Mouse (Mus musculus) common myeloid progenitor, adult 5-6 weeks (primary cell): ENCODE results near the gene Atn1. TPM values are rescaled to one million over a fixed set of nuclear protein-coding genes. Genes with fewer than 3 reads are reported as not detected.

ENCODE experiments used
- ATAC-seq: replicated peaks from 2 replicates; pipeline ENCODE4 v1.8.0; 2016; ENCODE audit warnings: low read depth, mild to moderate bottlenecking, moderate TSS enrichment, inconsistent platforms; ENCODE audit not compliant: poor library complexity, severe bottlenecking
- total RNA-seq: library from RNA; stranded (forward); fragments of 200-1000, 187-1606 nt; gene quantifications from 2 replicates; pipeline ENCODE4 v1.2.3, GENCODE M21; 2017

Gene Atn1
- total RNA-seq, 1 experiment from 2014 or later: 4.6 TPM

DNA sequence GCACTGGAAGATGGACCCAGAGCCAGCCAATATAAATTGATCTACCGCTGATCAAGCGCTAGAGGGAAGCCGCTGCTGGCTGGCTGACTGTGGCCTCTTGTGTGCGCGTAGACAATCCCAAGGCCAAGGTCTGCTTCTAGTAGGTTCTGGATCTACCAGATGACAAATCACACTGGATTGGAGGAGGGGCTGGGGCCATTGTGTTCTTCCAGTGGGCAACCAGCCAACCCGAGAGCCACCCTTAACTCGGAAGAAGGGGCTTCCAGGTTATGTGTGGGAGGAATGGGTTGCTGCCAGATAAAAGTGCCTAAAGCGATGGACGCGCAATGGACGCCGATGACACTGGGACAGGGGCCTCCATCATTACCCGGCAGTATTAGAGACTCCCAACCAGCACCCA is 38.4 kb downstream of the Atn1 start:
- no peak for ATAC-seq

DNA sequence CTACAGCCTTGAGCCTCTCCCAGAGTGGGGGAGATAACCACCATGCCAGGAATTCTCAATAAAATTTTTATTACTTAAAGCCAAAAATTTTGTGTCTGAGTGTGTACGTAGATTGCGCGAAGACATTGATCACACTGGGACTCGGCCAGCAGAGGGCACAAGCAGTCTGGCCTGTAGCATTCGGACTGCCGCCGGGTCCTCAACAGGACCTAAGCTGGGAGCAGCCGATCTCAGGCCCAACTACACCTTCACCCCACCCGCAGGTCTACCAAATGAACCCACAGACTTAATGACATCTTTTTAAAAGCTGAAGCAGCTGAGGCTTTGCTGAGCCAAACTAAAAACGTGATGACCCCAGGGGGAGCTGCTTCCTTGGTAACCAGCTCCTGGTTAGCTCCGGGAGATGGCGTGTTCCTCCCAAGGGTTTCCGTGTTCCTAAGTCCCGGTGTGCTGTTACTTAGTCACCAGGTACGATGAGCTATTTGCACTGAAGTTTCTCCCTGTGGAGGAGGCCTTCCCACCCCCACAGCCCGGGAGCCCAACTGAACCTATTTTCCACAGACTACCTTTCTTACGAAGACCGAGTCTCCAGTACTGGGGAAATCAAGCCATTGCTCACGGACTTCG is 39.3 kb downstream of the Atn1 start:
- ATAC-seq: peak; percentile 37

DNA sequence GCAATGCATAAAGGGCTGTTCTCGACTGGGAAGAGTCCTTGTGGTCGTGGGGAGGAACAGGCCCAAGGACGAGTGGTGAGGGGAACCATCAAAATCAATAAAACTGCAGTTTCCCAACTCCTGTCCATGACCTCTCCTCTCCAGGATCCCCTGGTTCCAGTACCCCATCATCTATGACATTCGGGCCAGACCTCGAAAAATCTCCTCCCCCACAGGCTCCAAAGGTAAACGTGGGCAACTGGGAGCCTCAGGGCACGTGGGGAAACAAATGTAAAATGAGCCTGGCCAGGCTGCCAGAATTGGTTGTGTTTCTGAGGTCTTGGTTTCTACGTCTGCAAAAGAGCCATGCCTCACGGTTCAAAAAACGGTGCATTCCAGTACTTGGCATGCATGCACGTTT is 43.4 kb downstream of the Atn1 start:
- ATAC-seq: no peak

DNA sequence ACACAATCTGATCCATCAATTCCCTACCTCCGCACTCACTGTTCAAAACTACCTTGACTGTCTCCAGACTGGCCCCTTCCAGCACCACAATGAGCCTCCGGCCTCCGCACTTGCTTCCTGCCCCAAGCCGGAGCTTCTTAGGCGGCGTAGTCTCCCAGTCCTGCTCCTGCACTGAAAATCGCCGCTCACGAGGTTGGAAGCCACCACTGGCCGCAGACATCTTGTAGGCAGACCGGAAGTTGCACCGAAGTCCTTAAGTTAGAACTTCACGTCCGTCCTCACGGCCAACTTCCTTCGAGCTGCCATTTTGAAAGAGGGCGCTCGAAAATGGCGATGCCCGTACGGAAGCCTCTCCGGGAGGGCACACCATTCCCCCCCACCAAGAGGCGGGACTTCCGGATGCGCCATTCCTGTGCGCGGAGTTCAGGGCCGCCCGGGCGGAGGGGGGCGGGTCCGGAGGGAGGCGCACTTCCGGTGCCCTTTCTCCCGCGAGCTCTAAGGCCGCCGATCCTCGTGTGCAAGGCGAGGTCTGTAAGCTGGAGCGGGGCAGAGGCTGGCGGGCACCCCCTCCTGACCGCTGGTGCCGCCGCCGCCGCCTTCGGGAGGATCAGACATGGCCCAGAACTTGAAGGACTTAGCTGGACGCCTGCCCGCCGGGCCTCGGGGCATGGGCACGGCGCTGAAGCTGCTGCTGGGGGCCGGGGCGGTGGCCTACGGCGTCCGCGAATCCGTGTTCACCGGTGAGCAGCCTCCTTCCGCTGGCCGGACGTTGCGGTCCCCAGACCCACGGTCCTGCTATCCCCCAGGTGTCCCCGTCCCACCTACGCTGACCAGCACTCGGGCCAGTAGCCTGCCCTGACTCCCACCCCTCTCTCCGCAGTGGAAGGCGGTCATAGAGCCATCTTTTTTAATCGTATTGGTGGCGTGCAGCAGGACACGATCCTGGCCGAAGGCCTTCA is 44.2 kb downstream of the Atn1 start, which contains the start of the genes Emg1 and Phb2:
Gene Emg1 (minus strand): TSS at position 355 of the 959 bp plus-strand sequence.
Gene Phb2 (plus strand): TSS at position 513 of the 959 bp plus-strand sequence.
- peak; percentile 92 for ATAC-seq

DNA sequence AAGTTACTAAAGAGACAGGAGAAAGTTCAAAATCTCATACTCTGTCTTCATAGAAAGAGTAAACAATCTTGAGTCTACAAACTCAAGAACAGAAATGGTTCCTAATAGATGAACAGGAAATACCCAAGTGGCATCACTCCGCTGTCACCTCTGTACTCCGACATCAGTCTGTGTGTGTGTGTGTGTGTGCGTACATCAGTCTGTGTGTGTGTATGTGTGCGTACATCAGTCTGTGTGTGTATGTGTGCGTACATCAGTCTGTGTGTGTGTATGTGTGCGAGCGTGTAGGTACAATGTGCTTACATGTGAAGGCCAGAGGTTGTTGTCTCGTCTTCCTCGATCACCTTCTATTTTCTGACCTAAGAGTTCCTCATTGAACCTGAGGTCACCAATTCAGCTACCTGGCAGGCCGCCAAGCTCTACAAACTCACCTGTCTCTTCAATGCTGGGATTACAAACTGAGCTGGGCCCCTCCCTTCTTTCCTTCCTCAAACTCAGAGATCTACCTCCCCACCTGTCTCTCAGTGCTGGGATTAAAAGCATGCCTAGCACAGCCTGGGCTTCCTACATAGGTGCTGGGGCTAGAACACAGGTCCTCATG is 47.9 kb downstream of the Atn1 start:
- no peak for ATAC-seq

DNA sequence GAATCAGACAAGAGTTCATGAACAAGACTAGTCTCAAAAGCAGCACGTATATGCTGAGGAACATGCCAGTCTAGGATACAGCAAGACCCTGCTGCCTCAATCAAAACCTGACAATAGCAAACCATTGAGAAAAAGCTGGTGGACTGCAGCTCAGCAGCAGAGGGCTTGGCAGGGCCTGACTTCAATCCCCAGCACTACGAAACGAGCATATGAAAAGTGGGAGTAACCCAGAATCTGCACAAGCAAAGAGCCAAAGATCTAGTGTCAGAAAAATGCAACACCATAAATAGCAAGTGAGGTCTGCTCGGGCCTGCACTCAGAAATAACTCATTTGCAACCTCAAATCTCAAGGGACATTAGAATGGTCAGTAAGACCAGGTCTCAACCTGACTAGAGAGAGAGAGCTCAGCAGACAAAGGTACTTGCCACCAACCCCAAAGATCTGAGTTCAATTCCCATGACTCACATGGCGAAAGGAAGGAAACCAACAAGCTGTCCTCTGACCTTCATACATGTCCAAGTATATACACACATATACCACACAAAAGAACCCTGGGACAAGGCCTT is 50.2 kb downstream of the Atn1 start:
- no peak for ATAC-seq

DNA sequence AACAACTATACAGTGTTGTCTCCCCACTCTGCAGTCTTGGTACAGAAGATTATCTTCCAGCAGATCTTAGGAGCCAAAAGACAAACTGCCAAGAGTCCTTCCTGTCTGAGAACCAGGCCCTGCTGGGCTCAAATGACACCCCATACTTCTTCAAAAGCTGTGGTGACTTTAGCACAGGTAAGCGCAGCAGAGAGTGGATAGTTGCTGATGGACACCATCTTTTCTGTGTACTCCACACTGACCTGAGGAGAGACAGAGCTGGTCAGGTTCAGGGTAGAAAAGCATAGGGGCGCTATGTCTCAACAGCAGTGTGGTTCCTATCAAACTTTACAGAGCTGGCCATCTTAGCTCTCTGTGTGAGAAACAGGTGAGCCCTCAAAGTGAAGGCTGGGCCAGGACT is 51.9 kb downstream of the Atn1 start:
- no peak for ATAC-seq

DNA sequence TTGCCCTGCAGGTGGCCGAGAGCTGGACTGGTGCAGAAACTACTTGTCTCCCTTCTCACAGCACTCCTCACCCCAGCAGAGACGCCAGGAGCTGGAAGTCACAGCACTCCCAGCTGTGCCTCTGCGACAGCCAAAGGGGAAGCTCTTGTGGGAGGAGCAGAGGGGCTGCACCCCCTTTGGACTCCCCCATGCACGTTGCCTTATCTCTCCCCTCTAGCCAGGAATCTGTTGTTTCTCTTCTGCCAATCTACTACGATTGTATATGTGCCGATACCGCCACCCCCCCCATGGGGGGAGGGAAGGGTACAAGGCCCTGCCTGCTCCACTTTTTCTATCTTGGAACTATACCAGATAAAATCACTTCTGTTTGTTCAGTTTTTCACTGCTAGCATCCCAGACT is 52.5 kb downstream of the Atn1 start:
- no peak for ATAC-seq

DNA sequence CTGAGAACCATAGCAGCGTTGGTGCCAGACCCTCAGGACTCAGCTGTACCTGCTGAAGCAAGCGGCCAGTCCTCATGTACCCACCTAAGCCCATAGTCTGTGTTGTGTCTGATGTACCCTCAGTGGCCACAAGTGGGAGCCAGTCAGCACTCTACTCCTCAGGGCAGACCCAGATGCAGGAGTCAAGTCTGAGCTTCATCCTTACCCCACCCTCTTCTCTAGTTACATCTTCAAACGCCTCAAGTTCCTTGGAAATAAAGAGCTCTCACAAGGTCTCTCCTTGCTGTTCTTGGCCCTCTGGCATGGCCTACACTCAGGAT is 53.6 kb downstream of the Atn1 start:
- ATAC-seq: peak; percentile 90

DNA sequence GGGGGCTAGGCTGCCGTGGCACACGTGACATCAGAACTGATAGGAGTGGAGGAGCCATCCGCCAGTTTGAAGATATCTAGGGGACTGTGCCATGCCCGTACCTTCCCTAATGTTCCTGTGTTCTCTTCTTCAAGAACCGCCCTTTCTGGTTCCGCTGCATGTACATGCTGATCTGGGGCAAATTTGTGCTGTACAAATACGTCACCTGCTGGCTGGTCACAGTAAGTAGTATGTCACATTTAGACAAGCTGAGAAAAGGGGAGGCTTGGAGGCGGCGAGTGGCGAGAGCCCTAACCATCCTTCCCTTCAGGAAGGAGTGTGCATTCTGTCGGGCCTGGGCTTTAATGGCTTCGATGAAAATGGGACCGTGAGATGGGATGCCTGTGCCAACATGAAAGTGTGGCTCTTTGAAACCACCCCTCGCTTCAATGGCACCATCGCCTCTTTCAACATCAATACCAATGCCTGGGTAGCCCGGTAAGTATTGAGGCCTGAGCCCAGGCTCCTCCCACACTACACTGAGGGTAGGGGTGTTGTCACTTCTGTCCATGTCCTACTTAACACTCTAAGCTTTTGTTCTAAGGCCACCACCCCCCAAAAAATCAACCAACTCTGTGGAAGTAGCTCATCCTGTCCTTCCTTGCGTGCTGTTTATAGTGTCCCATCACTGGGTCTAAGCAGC is 54.1 kb downstream of the Atn1 start:
- ATAC-seq: no peak

DNA sequence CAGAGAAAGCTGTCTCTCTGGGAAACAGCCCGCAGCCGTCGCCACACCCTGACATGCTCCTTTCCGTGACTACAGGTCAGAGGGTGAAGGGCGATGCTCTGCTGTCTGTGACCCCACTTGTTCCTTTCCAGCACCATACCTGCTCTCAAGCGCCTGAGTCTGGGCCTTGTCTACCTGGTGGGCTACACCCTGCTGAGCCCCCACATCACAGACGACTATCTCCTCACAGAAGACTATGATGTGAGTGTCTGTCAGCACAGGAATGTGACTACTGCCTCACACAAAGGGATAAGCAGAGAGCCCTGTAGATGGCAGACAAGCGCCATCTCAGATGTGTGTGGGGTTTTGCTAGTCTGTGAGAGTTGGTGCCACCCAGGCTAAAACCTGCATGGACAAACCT is 55.0 kb downstream of the Atn1 start:
- ATAC-seq: no peak

DNA sequence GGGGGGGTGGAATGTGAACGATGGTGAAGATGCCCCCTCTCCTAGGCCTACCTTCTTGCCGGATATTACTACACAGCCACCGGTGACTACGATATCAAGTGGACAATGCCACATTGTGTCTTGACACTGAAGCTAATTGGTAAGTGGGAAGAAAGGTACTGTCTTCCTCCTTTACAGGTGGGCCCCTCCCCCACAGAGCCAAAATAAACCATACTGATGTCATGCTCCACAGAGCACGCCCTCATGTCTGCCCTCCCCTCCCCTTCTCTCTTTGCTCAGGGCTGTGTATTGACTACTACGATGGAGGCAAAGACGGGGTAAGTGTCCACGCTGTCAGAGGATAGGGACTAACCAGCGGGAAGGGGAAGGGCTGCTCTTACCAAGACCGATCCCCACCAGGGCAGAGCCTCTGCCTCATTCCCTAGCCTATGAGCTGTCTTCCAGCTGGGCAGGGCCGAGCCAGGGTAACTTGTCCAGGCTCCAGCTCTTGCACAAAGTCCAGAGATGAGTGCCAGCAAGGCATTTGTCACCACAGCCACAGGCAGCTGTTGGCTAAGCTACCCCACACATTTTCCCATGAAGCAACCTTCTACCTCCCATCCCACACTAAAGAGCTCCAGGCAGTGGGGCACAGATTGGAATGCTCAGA is 56.2 kb downstream of the Atn1 start:
- ATAC-seq: no peak

DNA sequence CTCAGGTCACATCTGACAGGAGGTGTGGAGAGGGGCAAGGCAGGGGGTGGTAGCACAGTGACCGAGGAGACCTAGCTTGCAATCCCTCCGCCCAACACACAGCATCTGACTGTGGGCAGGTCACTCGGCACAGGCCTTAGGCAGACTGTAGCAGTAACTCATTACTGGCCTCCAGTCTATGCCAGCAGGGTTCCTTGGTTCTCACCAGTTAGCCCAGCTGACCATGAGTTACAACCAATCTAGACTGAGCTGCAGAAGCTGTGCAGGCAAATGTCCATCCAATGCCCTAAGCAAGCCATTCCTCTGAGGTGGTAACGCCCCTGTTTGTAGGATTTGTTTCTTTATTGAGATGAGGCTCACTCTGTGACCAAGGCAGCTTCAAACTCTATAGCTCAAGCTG is 57.0 kb downstream of the Atn1 start:
- ATAC-seq: no peak

DNA sequence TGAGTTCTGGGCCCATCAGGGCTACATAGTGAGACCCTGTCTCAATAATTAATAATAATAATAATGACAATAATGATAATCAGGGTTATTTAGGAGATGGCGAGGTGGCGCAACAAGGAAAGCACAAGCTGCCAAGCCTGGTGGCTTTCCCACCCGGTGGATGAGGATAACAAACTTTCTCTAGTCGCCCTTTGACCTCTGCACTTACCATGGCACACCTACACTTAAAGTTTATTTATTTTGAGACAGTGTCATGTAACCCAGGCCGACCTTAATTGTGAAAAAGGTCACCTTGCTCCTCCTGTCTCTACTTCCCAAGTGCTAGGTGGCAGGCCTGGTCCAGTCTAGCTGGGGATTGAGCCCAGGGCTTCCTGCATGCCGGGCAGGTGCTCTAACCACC is 57.6 kb downstream of the Atn1 start:
- no peak for ATAC-seq

DNA sequence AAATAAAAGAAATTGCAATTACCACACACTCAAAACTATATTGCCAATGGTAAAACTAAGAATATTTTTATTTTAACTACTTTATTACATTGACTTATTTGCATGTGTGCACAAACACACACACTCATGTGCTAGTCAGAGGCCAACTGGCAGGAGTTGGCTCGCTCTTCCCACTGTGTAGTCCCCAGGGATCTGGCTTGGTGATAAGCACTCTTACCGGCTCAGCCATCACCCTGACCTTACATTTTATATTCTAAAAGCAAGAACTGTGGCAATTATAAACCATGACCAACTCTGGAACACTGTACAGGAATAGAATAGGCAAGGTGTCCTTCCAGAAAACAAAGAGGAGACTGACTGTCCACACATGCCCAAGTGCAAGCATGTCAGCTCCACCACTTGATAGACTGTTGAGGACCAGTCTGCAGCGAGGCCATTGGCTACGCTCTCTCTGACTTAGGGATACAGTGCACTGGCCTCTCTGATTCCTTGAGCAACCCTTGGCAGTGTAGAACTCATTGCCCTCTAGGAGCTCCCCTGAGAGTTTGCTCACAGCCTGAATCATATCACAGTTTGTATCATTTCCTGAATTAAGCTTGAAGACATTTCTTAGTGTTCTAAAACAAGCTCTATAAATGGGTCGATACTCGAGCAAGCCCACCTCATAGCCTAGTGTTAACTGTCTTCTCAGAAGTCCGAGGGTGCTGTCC is 59.7 kb downstream of the Atn1 start:
- ATAC-seq: no peak

DNA sequence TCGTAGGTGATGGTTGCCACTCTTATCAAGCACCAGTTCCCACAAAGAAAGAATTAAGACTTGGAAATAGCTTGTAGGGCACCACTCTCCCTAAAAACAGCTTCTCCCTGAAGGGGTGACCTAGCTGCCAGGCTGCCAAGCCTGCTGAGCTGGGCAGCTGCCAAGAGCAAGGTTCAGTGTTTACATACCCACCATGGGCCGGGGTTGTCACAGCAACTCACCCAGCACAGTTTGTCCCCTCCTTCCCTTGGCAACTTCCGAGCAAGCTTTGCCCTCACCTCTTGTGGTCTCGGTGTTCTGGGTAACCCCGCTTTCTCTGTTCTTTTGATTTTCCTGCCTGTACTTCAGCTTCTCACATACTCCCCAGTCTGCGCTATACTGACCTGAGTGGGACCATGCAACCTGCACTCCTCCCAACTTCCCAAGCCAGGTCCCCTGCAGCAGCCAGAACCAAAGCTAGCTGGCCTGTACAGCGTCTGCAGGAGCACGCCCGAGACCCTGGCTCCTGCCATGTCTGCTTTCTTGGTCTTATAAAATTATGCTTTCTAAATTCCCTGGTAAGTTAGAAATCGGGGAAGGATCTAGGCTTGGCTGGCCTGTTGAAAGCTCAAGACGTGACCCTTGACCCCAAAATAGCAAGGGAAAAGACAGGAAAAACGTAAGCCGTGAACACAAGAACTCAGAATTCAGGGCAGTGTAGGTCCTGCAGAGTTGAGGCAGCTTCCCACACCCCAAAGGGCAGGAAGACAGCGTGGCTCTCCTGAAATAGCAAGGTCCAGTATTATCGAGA is 62.0 kb downstream of the Atn1 start:
- peak; percentile 80 for ATAC-seq

DNA sequence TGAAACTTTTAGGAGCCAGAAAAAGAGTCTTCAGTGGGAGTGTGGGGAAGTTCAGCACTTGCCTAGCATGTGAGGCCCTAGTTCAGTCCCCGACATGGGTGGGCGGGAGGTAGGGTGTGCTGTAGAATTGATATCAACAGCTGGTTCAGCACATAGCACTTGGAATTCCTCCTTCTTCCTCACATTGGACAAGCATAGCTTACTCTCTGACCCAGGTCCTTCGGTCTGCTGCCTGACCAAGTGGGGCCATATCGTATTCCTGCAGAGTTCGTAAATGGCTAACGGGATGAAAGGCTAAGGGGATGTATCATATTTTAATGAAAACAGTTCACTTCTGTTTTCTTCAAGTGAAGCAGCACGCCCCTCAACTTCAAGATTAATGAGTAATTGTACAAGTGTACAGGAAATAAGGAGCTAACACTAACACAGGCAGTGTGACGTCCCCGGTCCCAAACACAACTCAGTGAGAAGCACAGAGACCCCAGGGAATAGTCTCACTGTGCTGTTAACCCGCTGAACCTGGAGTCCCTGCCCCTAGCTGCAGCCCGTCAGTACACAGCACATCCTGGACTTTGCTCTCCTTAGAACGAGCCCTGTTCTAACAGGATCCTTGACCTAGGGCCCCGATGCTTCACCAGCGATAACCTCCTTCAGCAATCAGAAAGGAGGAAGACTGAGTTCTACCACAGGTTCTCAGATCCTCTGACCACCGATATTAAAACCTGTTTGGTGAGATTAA is 62.9 kb downstream of the Atn1 start:
- peak; percentile 11; the same call in 1 of the 2 replicates for ATAC-seq
